In genomic region chr10:29311480-29312219, GRCm38 (mm10) we compare ENCODE assay signal across 12 mouse cellular contexts. TPM values are rescaled to one million over a fixed set of nuclear protein-coding genes. Genes with fewer than 3 reads are reported as not detected.
DNase-seq lines count a peak whose midpoint lies in the region; ATAC-seq lines count a peak whose summit lies in the region.
"Had no signal": no experiment of that assay in that cellular context is flagged by ENCODE, and none has a peak within 500 bp of the region (broad histone marks: within the 10 kb centered on the region; RNA-seq: fewer than 3 reads in every experiment).

No protein-coding gene starts in this region.

- H3K4me1 ChIP-seq in kidney, embryonic 15.5 days: peaks cover 8% of the 10 kb centered on the region; the same call in 1 of the 2 replicates
- H3K4me1 ChIP-seq in hindbrain, embryonic 14.5 days (replicated peaks; ENCODE audit: control insufficient read depth, insufficient read depth, low read length): 0 out of 2 replicates have a peak, but pooled peaks cover 6% of the 10 kb centered on the region
- H3K4me1 ChIP-seq: limb, embryonic 15.5 days had no signal

- H3K9me3 ChIP-seq in kidney, embryonic 15.5 days (replicated peaks): no peaks in the 10 kb centered on the region
- no peaks in the 10 kb centered on the region for H3K9me3 ChIP-seq in hindbrain, embryonic 14.5 days (ENCODE audit: control insufficient read depth, low read length)
- H3K9me3 ChIP-seq: limb, embryonic 15.5 days had no signal

- no peaks in the 10 kb centered on the region for H3K27me3 ChIP-seq in kidney, embryonic 15.5 days
- no peaks in the 10 kb centered on the region for H3K27me3 ChIP-seq in hindbrain, embryonic 14.5 days (ENCODE audit: control insufficient read depth, insufficient read depth, low read length)
- H3K27me3 ChIP-seq: limb, embryonic 15.5 days had no signal

- 0 out of 2 replicates have a peak overlapping the region, but pooled peaks have one; percentile 70 for H3K4me2 ChIP-seq in kidney, embryonic 15.5 days
- H3K4me2 ChIP-seq in hindbrain, embryonic 14.5 days (replicated peaks): peak overlapping the region; percentile 68; the same call in 1 of the 2 replicates

- ATAC-seq in kidney, embryonic 15.5 days (replicated peaks; ENCODE audit: low FRiP score): no peak
- ATAC-seq in hindbrain, embryonic 14.5 days (ENCODE audit: low FRiP score): no peak

- 55% methylated on average over 4 of the region's 4 CpGs for WGBS in kidney, embryonic 15.5 days
- WGBS in hindbrain, embryonic 14.5 days: 77% methylated on average over 4 of the region's 4 CpGs

- no peak overlapping the region for H3K4me3 ChIP-seq in kidney, embryonic 15.5 days (replicated peaks)
- no peak overlapping the region for H3K4me3 ChIP-seq in hindbrain, embryonic 14.5 days (replicated peaks; ENCODE audit: low read length)

- H3K27ac ChIP-seq in kidney, embryonic 15.5 days: no peak overlapping the region
- H3K27ac ChIP-seq in hindbrain, embryonic 14.5 days: no peak overlapping the region
- H3K27ac ChIP-seq: limb, embryonic 15.5 days had no signal

- H3K9ac ChIP-seq in kidney, embryonic 15.5 days: no peak overlapping the region
- 0 out of 2 replicates have a peak overlapping the region, but pooled peaks have one; percentile 69 for H3K9ac ChIP-seq in hindbrain, embryonic 14.5 days

- no peaks in the 10 kb centered on the region for H3K36me3 ChIP-seq in kidney, embryonic 15.5 days
- no peaks in the 10 kb centered on the region for H3K36me3 ChIP-seq in hindbrain, embryonic 14.5 days (replicated peaks; ENCODE audit: control insufficient read depth, insufficient read depth)
- H3K36me3 ChIP-seq: limb, embryonic 15.5 days had no signal

- DNase-seq in kidney, adult 11 months: no peak
- peak; percentile 81 for DNase-seq in adipocyte (ENCODE audit: low spot score)
- DNase-seq in hindbrain, embryonic 14.5 days (ENCODE audit: low spot score): no peak
- DNase-seq in lung, postnatal 36 days: peak; percentile 26
- DNase-seq in adrenal gland, postnatal 10 days: no peak
- no peak for DNase-seq in thymus, postnatal 4 days
- DNase-seq in frontal cortex, adult 2 months (ENCODE audit: extremely low spot score in 1 of 2, low spot score in 1 of 2): no peak
- DNase-seq: heart, adult 11 months; kidney, postnatal 36 days; right cerebral cortex, adult 18-20 months had no signal

RNA-seq across cellular contexts. Expression of gene Echdc1, which starts 1.3 kb away (rescaled TPM):
- polyA plus RNA-seq in kidney, embryonic 15.5 days (2015; fragmentation: Nextera tagmentation; extraction: Ambion mirVana): 30.6 and 34.0 TPM in 2 replicates
- polyA plus RNA-seq in hindbrain, embryonic 14.5 days (2014; fragmentation: Nextera tagmentation; extraction: Ambion mirVana): 31.1 and 36.9 TPM in 2 replicates
- total RNA-seq in adrenal gland, postnatal 10 days (2021): 10 to 100 TPM; 64.6 to 72.2 TPM
- 25.7 and 27.7 TPM in 2 replicates for polyA plus RNA-seq in frontal cortex, adult 2 months (2012; rRNA removed)

RNA-seq across cellular contexts. Expression of gene Rnf146, which starts 50.6 kb away (rescaled TPM):
- polyA plus RNA-seq in kidney, embryonic 15.5 days (2015; fragmentation: Nextera tagmentation; extraction: Ambion mirVana): 52.0 and 60.3 TPM in 2 replicates
- 62.1 and 78.1 TPM in 2 replicates for polyA plus RNA-seq in hindbrain, embryonic 14.5 days (2014; fragmentation: Nextera tagmentation; extraction: Ambion mirVana)
- 10 to 100 TPM; 38.3 to 49.6 TPM for total RNA-seq in adrenal gland, postnatal 10 days (2021)
- 85.7 and 89.7 TPM in 2 replicates for polyA plus RNA-seq in frontal cortex, adult 2 months (2012; rRNA removed)

Comparison
In these comparisons a context has a peak if more than half of its experiments do, and no peak if none do; other contexts are left out.
1. DNase-seq: peak in adipocyte (single experiment) and lung, postnatal 36 days (single experiment); none in kidney, adult 11 months (single experiment), hindbrain, embryonic 14.5 days (single experiment), adrenal gland, postnatal 10 days (single experiment), thymus, postnatal 4 days (single experiment) and frontal cortex, adult 2 months (0 of 2).